Mouse (Mus musculus) brain, embryonic 18.5 days (tissue): Measurements from ENCODE around the gene Evpl.
"Not testable (repeated sequence)": the region's sequence is repeated elsewhere in the genome, so short reads cannot be mapped to it uniquely, and the experiment has no call there.

Source experiments
- DNase-seq: peaks from one replicate; pipeline ENCODE4 v3.0.0-alpha.2; 2012; ENCODE audit warnings: low read depth, low spot score

The Evpl gene

GRCm38 (mm10) chr11:116237742-116238395 is at the start of gene Evpl:
Evpl (minus strand) TSS chr11:116238077.
- no peak for DNase-seq

GRCm38 (mm10) chr11:116287351-116287750 is 49.5 kb upstream of the Evpl start:
- DNase-seq, result no peak

DNA sequence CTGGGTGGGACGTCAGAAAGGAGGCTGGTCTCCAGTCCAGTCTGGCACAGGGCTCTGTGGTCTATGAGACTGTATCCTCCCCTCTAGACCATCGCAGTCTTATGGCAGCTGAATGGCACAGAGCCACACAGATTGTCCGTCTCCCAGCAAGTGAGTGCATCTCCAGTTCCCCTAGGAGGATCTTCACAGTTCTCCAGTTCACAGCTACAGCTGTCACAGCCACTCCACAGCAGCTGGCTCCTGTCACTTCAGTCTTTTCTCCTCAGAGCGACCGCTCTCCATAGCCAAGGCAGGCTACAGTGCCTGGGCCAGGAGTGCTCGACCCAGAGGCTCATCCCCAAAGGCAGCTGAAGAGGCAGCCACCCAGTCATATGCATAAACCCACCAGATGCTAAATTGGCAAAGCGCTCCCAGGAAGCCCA is 47.9 kb upstream of the Evpl start:
- no peak for DNase-seq

DNA sequence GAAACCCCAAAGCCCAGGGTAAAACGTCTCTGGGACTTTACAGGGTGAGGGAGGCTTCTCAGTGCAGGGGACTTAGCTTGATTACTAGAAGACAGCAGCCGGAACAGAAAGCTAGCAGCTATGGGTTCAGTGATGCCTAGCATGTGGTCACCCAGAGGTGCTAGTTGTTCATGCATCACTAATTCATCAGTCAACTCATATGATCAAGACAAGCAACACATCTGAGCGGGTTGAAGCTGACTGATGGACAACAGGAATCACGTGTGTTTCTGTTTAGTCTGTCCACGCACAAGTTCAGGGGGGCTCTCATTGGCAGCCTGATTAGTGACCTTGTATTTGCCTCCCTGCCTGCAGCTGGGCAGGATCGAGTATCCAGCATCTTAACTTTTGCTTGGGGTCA is 46.1 kb upstream of the Evpl start:
- DNase-seq, result no peak

DNA sequence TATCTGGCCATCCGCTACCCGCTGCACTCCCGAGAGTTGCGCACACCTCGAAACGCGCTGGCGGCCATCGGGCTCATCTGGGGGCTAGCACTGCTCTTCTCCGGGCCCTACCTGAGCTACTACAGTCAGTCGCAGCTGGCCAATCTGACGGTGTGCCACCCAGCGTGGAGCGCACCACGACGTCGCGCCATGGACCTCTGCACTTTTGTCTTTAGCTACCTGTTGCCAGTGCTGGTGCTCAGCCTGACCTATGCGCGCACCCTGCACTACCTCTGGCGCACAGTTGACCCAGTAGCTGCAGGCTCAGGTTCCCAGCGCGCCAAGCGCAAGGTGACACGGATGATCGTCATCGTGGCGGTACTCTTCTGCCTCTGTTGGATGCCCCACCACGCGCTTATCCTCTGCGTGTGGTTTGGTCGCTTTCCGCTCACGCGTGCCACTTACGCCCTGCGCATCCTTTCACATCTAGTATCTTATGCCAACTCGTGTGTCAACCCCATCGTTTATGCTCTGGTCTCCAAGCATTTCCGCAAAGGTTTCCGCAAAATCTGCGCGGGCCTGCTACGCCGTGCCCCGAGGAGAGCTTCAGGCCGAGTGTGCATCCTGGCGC is 45.1 kb upstream of the Evpl start:
- DNase-seq, result no peak

- no peak for DNase-seq
Observed at GRCm38 (mm10) chr11:116282089-116282488, 44.2 kb upstream of the Evpl start.

GRCm38 (mm10) chr11:116281671-116282070 is 43.8 kb upstream of the Evpl start:
- DNase-seq, result no peak

- DNase-seq, result no peak
Observed at GRCm38 (mm10) chr11:116280751-116281663, 43.1 kb upstream of the Evpl start, which contains the start of gene Galr2. Galr2 (plus strand) TSS chr11:116280939.

DNA sequence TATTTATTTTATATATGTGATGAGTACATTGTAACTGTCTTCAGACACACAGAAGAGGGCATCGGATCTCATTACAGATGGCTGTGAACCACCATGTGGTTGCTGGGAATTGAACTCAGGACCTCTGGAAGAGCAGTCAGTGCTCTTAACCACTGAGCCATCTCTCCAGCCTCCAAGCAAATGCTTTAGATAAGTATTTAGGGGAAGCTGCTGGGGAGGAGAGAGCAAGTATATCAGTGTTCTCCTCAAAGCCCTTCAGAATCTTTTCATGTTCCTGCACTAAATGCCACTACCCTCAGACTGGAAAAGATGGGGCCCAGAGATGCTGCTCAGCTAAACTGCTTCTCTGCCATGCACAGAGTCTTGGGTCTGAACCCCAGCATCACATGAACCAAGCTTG is 39.3 kb upstream of the Evpl start:
- DNase-seq, result not testable (repeated sequence)

- DNase-seq, result peak; percentile 93
Observed at GRCm38 (mm10) chr11:116274045-116274666, 36.3 kb upstream of the Evpl start, which contains the start of gene Srp68. Srp68 (minus strand) TSS chr11:116274217.

GRCm38 (mm10) chr11:116273469-116274044 is 35.7 kb upstream of the Evpl start:
- no peak for DNase-seq

GRCm38 (mm10) chr11:116272589-116273468 is 35.0 kb upstream of the Evpl start:
- no peak for DNase-seq

GRCm38 (mm10) chr11:116269560-116269959 is 31.7 kb upstream of the Evpl start:
- no peak for DNase-seq

DNA sequence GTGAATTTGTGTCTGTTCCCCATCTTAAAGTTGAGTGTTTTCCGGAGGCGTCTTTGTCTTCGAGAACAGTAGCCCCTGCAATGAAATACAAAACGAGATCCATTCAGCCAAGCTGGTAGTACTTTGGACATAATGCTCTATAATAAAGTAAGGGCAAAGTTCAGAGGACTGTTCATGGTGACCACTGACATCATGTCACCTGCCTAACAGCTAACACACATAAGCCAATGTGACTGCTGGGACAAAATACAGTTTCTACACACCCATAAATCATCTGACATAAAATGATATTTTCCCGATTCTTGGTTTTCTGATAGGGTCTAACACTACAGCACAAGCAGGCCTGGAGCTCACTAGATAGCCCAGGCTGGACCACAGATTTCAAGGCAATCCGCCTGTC is 30.4 kb upstream of the Evpl start:
- DNase-seq, result no peak

- DNase-seq, result no peak
Observed at GRCm38 (mm10) chr11:116267637-116268036, 29.8 kb upstream of the Evpl start.

DNA sequence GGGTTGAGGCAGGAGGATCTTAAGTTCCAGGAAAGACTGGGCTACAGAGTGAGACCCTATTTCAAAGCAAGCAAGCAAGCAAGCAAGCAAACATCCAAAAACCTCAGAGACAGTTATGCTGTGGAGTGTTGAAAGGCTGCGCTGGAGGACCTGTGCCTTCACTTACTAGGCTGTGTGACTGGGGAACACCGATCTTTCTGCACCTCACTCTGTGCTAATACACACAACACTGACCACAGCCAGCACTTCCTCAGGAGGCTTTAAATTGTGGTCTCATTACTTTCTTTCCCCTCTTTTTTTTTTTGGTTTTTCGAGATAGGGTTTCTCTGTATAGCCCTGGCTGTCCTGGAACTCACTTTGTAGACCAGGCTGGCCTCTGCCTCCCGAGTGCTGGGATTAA is 28.0 kb upstream of the Evpl start:
- no peak for DNase-seq

- DNase-seq, result no peak
Observed at GRCm38 (mm10) chr11:116265352-116265751, 27.5 kb upstream of the Evpl start.

- DNase-seq, result no peak
Observed at GRCm38 (mm10) chr11:116260259-116260658, 22.4 kb upstream of the Evpl start.

DNA sequence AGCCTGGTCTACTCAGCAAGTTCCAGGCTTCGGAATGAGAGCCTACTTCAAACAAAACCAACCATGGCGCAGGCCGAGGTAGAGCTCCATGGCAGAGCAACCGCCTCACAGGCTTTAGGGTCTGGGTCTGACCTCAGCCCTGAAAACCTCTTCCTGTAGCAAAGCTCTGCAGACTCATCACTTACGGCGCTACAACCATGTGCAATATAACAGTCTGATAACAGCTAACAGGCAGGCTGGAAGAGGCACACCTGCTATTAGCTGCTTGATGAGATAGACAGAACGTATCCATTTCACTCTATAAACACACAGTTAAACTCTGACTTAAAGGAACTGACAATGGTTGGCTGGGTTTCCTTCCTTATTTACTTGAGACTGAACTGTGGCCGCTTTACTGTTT is 21.6 kb upstream of the Evpl start:
- DNase-seq, result no peak

DNA sequence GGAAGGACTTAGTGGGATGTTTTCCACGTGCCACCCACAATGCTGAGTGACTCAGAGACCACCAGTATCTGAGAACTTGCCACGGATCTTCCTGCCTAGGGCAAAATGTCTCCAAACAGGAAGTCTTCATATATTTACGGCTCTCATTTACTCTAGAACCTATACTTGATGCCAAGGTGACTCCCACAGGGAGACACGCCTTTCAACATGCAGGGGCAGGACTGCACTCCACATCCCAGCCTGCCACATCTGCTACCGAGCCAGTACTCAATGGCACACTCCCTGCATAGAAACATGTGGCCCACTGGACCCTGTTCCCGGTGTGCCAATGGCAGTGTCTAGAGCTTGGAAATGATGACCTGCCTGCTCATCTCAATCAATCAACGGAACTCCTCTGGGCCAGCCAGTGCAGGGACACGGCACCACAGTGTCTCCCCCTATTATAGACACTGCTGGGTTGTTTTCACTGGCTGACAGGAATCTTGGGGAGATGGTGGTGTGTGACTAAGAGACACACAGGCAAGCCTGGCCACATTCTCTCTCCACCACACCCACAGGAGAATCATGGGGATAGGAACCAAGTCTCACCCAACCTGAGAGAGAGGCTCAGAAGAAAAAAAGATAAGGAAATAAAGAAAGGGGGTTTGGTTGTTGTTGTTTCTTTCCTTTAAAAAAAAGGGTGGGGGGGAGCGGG is 18.3 kb upstream of the Evpl start:
- no peak for DNase-seq
